Mouse (Mus musculus) right cerebral cortex, postnatal 36 days (tissue): Measurements from ENCODE around the gene 1810009A15Rik.
"Not testable (repeated sequence)": the region's sequence is repeated elsewhere in the genome, so short reads cannot be mapped to it uniquely, and the experiment has no call there.

Experiments used
- DNase-seq, 2 experiments: peaks; one replicate each; pipeline ENCODE4 v3.0.0; 2022; ENCODE audit warnings: low spot score in 2 of 2, mixed read lengths in 1 of 2

1810009A15Rik gene

GRCm38 (mm10) chr19:8888511-8889385 lies at the start of gene 1810009A15Rik, which contains the start of gene Gm49416:
TSS of gene 1810009A15Rik (plus strand) at chr19:8888853.
TSS of gene Gm49416 (plus strand) at chr19:8888926.
- peak; percentile 91 to 93 for DNase-seq

- DNase-seq = peak; percentile 84 to 90
Measured at GRCm38 (mm10) chr19:8839103-8839907, 49.3 kb upstream of the 1810009A15Rik start, which contains the start of gene Gng3. TSS of gene Gng3 (minus strand) at chr19:8839194.

DNA sequence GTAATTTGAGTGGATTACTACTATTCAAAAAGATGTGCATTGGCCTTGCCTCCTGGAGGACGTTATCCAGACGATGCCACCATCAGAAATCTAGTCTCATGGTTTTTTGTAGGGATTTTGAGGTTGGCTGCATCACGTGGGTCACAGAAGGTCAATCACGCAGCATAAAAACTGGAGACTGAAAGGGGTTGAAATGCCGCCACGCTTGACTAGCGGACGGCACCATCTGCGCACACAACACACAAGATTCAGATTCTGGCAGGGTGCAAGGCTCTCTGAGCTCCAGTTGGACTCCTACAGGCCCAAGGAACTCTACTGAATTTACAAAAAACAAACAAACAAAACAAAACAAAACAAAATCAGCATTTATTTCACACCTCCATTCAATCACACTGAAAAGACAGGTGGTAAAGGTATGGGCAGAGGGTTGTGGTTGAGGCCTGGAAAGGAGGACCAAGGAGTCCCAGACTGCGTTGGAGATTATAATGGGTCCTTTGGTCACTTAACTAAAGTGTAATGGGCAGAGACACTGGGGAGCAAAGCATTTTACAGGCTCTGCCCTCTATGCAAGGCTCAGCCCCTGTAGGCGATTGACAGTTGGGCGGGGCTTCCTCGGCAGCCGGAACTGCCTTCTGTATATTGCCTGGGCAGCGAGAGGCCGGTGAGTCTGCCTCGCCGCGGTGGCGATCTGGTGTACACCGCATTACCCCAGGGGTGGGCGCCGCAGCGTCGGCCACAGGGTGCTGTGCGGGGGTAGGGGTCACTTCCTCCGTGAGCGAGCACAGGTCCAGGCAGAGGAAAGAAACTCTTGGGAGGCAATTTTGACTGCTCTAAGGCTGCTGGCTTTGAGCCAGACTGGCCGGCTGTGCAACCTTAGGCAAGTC lies 48.5 kb upstream of the 1810009A15Rik start:
- DNase-seq = peak; percentile 73 to 77

DNA sequence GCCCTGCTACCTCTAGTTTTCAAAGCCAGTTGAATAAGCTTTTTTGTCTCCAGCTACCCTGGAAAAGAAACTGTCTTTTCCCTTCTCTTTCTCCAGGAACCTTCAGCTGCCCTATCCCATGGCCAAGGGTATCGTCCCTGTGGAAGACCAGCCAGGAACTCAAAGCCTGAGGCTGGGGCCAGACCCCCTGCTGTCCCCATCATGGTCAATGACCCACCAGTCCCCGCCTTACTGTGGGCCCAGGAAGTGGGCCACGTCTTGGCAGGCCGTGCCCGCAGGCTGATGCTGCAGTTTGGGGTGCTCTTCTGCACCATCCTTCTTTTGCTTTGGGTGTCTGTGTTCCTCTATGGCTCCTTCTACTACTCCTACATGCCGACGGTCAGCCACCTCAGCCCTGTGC lies 47.6 kb upstream of the 1810009A15Rik start:
- DNase-seq = no peak

DNA sequence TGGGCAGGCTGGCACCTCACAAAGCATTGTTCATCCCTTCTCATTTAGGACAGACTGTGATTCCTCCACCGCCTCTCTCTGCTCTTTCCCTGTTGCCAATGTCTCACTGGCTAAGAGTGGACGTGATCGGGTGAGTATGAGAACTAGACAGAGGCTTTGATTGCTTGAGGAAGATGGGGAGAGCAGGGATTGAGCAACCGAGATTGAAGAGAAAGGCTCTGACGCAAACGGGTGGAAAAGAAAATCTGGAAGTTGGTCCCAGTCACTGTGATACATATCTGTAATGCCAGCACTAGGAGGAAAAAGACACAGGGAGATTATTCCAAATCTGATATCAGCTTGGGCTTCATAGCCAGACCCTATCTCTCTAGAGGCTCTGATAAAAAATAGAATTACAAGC lies 45.7 kb upstream of the 1810009A15Rik start:
- no peak for DNase-seq

DNA sequence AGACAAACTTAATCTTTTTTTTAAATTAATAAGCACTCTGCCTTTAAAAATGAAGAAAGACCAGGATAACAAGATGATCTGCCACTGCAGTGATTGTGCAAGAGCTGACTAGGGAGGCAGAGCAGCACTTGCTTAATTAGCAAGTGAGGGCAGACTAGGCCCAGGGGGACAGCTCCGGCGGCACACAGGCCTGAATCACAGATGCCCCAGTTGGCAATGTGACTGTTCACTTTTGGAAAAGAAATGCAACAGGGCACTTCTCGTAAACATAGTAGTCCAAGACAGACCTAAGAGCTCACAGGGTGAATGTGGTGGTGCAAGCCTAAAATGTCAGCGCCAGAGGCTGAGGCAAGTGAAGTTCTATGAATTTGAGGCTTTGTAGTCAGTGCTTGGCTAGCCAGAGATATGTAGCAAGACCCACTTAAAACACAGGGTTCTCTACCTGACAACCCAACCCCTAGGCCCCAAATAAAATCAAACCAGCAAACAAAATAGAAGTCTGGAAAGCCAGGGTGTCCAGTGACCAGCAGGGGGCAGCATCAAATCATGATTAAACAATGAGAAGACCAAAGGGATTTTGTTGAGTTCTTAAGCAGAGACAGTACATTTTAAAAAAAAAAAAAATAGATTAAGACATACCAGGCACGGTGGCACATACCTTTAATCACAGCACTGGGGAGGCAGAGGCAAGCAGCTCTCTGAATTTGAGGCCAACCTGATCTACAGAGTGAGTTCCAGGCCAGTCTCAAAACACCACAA lies 44.1 kb upstream of the 1810009A15Rik start:
- peak; percentile 49 to 50 for DNase-seq

- DNase-seq = no peak
Measured at GRCm38 (mm10) chr19:8848356-8848755, 40.3 kb upstream of the 1810009A15Rik start.

DNA sequence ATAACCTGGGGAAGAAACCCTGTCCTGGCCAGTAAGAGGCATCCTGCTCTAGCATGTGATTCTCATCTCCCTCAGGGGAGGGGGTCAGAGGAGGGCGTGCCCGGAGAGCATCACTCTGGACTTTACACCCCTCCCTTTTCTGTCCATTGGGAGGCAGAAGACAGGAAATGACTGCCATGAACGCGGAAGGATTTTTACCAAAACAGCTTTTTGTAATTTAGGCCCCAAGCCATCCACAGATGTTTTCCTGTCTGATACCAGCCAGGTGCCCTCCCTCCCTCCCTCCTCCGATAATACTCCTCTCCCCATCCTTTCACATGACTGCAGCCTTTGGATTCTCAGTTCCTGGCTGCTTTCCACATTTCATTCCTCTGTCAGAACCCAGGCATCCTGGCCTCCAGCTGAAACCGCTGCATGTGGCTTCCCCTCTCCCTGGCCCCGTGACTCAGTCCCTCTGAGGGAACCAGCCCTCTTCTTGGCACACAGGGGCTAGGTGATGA lies 38.2 kb upstream of the 1810009A15Rik start, which contains the start of gene Lrrn4cl:
Gene Lrrn4cl, plus strand, starts transcription at position 367 of the 500 bp plus-strand sequence.
- DNase-seq = no peak

- DNase-seq = no peak
Measured at GRCm38 (mm10) chr19:8851639-8852038, 37.0 kb upstream of the 1810009A15Rik start.

DNA sequence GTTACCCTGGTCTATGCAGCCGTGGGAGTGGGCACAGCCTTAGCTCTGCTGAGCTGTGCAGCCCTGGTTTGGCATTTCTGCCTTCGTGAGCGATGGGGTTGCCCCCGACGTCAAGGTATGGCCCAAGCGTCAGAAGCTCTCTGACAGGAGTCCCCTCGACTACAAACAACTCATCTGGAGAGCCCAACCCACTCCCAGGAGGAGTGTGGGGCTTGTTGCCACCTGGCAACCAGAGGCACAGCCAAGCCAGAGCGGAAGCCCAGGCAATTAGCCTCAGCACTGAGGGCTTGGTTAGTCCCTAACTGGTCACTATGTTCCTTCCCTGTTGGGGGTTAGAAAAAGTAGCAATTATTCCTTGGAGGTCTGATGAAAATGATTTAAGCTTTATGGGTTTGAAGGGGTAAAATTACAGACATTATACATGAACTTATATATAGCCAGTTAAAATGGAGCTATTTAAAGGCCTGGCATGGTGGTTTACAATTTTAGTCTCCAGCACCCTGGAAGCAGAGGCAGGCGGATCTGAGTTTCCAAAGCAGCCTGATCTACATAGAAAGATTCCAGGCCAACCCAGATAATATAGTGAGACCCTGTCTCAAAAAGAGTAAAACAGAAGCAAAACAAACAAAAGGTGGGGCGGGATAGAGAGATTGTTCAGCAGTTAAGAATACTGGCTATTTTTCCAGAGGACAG lies 36.3 kb upstream of the 1810009A15Rik start:
- DNase-seq = no peak

DNA sequence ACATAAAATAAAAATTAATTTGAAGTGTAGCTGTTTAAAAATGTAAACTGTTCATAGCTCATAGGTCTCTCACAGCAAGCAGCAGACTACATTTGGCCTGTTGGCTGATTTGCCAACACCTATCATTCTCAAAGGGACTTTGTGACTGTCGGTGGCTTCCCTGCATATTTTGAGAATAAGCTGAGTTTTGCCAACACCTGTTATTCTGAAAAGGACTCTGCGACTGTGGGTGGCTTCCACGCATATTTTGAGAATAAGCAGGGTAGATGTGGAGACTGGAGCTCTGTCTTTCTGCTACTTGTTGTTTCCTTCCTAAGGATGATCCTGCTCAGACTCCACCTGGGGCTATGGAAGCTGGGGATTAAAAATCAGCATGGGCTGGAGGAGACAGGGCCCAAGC lies 35.5 kb upstream of the 1810009A15Rik start:
- no peak for DNase-seq

DNA sequence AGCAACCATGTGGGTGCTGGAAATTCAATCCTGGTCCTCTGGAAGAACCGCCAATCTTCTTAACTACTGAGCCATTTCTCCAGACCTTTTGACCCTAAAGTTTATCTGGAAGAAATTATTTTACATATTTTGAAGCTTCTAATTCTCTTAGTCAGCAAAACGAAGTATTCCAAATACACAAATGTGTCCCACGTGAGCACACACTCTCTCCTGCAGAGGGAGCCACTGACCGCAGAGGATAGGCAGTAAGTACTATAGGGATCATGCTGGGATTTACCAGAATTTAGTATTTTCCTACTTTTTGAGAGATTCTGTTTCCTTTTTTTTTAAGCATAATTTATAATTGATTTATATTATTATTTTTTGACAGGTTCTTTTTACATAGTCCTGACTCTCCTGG lies 31.0 kb upstream of the 1810009A15Rik start:
- no peak for DNase-seq

GRCm38 (mm10) chr19:8859018-8859417 lies 29.6 kb upstream of the 1810009A15Rik start:
- no peak for DNase-seq

DNA sequence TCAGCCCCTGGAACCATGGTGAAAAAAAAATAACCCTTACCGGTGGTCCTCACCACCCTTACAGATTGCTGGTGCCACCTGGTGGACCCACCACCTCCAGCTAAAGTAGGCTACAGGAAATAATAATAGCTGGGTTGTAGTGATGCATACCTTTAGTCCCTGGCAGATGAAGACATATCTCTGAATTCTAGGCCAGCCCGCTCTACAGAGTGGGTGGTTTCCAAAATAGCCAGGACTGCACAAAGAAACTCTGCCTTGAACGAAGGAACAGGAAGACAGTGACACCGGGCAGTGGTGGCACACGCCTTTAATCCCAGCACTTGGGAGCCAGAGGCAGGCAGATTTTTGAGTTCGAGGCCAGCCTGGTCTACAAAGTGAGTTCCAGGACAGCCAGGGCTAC lies 24.4 kb upstream of the 1810009A15Rik start:
- peak in 1 of 2 experiments; percentile 41 for DNase-seq

- DNase-seq = not testable (repeated sequence)
Measured at GRCm38 (mm10) chr19:8870381-8870780, 18.3 kb upstream of the 1810009A15Rik start.

DNA sequence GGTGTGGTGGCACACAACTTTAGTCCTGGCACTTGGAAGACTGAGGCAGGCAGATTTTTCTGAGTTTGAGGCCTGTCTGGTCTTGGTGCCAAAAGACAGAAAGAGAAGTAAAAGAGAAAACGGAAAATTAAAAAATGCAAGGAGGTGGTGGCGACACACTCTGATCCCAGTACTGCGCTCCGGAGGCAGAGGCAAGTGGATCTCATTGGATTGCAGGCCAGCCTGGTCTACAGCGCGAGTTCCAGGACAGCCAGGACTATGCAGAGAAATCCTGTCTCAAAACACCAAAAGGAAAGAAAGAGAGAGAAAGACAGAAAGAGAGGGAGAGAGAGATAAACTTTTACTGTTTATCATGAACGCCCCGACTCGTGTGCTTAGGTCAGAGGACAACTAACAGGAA lies 17.8 kb upstream of the 1810009A15Rik start:
- no peak for DNase-seq

DNA sequence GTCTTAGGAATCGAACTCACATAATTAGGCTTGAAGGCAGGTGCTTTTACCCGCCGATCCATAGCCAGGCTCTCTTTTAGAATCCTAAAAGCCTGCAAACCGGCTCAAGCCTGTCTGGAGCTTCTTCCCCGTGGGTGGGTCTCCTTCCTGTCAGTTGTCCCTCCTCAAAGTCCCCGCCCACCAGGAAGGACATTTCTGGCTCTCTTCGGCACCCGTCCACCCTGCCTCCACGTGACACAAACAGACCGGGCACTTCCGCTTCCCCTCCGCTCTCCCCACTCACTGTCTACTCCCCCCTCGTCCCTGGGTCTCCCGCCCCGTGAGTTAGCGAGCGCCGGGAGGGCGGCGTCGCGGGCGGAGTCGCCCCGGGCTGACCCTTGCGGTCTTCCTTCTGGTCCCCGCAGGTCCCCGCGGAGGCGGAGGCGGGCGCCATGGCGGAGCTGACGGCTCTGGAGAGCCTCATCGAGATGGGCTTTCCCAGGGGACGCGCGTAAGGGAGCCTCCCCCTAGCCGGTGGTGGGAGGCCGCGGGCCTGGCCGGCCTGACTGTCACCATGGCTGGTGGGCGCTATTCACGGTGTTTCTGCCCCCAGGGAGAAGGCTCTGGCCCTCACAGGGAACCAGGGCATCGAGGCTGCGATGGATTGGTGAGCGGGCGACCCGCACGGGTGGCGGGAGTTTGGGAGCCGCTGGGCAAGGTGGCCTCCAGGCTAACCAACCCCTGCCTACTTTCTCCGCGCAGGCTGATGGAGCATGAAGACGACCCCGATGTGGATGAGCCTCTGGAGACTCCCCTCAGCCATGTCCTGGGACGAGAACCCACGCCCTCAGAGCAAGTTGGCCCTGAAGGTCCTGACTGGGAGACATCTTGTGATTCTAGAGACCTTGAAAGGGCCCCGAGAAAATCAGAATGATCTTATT lies 17.1 kb upstream of the 1810009A15Rik start, which contains the start of gene Ubxn1:
Gene Ubxn1, plus strand, starts transcription at position 230 of the 920 bp plus-strand sequence.
- DNase-seq = peak; percentile 96 to 97

DNA sequence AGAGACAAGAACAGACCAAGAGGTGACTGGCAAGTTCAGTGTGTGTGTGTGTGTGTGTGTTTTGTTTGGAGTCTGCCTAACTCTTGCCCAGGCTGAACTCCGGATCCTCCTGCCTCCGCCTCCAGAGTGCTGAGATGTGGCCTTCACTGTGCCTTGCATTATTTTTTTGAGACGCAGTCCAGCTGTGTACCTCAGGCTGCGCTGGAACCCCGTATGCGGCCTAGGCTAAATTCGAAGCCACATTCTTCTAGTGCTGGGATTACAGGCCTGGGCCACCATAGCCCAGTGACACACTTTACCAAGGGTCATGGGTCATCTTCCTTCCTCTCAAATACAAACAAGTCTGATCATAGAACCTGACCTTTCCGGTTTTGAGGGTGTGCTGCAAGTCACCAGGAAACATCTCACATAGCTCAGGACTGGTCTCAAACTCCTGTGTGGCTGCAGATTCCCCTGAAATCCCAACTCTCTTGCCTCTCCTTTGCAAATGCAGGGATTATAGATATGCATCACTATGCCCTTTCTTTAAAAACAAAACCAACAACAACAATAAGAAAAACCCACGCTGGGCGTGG lies 16.3 kb upstream of the 1810009A15Rik start:
- no peak for DNase-seq
